Mouse (Mus musculus) layer of hippocampus, adult 9-11 months (tissue): ENCODE measurements around the gene Ankrd28.
A peak's percentile ranks its signal among the peaks of the same experiment; 100 is the strongest.
"Not testable (repeated sequence)": the region's sequence is repeated elsewhere in the genome, so short reads cannot be mapped to it uniquely, and the experiment has no call there.

Experiments
- DNase-seq: peaks from one replicate; pipeline ENCODE4 v3.0.0; 2022

The Ankrd28 gene

GRCm38 (mm10) chr14:31830571-31831369 lies at the start of gene Ankrd28:
Gene Ankrd28 (minus strand): TSS chr14:31830651.
- DNase-seq: peak; percentile 95

GRCm38 (mm10) chr14:31879456-31879855 lies 49.0 kb upstream of the Ankrd28 start:
- no peak for DNase-seq

GRCm38 (mm10) chr14:31872130-31872529 lies 41.7 kb upstream of the Ankrd28 start:
- no peak for DNase-seq

- DNase-seq: no peak
Observed at GRCm38 (mm10) chr14:31870436-31870835, 40.0 kb upstream of the Ankrd28 start.

GRCm38 (mm10) chr14:31868591-31868990 lies 38.1 kb upstream of the Ankrd28 start:
- no peak for DNase-seq

GRCm38 (mm10) chr14:31866366-31866765 lies 35.9 kb upstream of the Ankrd28 start:
- DNase-seq: not testable (repeated sequence)

GRCm38 (mm10) chr14:31858679-31859078 lies 28.2 kb upstream of the Ankrd28 start:
- DNase-seq: no peak

GRCm38 (mm10) chr14:31857096-31857975 lies 26.9 kb upstream of the Ankrd28 start:
- DNase-seq: peak; percentile 68

- DNase-seq: no peak
Observed at GRCm38 (mm10) chr14:31856007-31856406, 25.6 kb upstream of the Ankrd28 start.

- DNase-seq: no peak
Observed at GRCm38 (mm10) chr14:31854667-31855066, 24.2 kb upstream of the Ankrd28 start.

- no peak for DNase-seq
Observed at GRCm38 (mm10) chr14:31843571-31843970, 13.1 kb upstream of the Ankrd28 start.

- DNase-seq: no peak
Observed at GRCm38 (mm10) chr14:31832022-31832421, 1.6 kb upstream of the Ankrd28 start.

- peak; percentile 78 for DNase-seq
Observed at GRCm38 (mm10) chr14:31831370-31831712, 890 bp upstream of the Ankrd28 start.

GRCm38 (mm10) chr14:31829761-31830562 lies 489 bp downstream of the Ankrd28 start:
- DNase-seq: peak; percentile 30

- DNase-seq: no peak
Observed at GRCm38 (mm10) chr14:31827221-31827620, 3.2 kb downstream of the Ankrd28 start.

- no peak for DNase-seq
Observed at GRCm38 (mm10) chr14:31809942-31810341, 20.5 kb downstream of the Ankrd28 start.

GRCm38 (mm10) chr14:31803791-31804190 lies 26.7 kb downstream of the Ankrd28 start:
- no peak for DNase-seq

GRCm38 (mm10) chr14:31800976-31801375 lies 29.5 kb downstream of the Ankrd28 start:
- no peak for DNase-seq

- no peak for DNase-seq
Observed at GRCm38 (mm10) chr14:31800446-31800845, 30.0 kb downstream of the Ankrd28 start.

- DNase-seq: no peak
Observed at GRCm38 (mm10) chr14:31798937-31799336, 31.5 kb downstream of the Ankrd28 start.

- DNase-seq: no peak
Observed at GRCm38 (mm10) chr14:31795535-31795934, 34.9 kb downstream of the Ankrd28 start.

- no peak for DNase-seq
Observed at GRCm38 (mm10) chr14:31794776-31795126, 35.7 kb downstream of the Ankrd28 start.
